Mouse (Mus musculus): ENCODE measurements around the gene Zfp160. TPM values are rescaled to one million over a fixed set of nuclear protein-coding genes. Genes with fewer than 3 reads are reported as not detected.
"Not testable (repeated sequence)": the region's sequence is repeated elsewhere in the genome, so short reads cannot be mapped to it uniquely, and the experiment has no call there.

The Zfp160 gene
- polyA plus RNA-seq, 1 experiment from 2014 or later, result 17.6 TPM

- 75% methylated on average over 2 of the region's 2 CpGs for WGBS
- not testable (repeated sequence) for H3K36me3 ChIP-seq (ENCODE audit: control insufficient read depth, insufficient read depth, low read length)
Measured at GRCm38 (mm10) chr17:21070971-21071370, 62.3 kb downstream of the Zfp160 start.

More at GRCm38 (mm10) chr17:21070971-21071370, 62.3 kb downstream of the Zfp160 start:
- H3K4me2 ChIP-seq (ENCODE audit: low read depth, low read length, severe bottlenecking); DNase-seq (ENCODE audit: low spot score); H3K9ac ChIP-seq (ENCODE audit: low read length); H3K4me3 ChIP-seq (ENCODE audit: low read depth, low read length); ATAC-seq (replicated peaks; ENCODE audit: low FRiP score); H3K27ac ChIP-seq (ENCODE audit: low read depth, low read length); H3K9me3 ChIP-seq (ENCODE audit: control insufficient read depth, low read length); H3K27me3 ChIP-seq (ENCODE audit: control insufficient read depth, insufficient read depth, low read length); H3K4me1 ChIP-seq (replicated peaks; ENCODE audit: control insufficient read depth, insufficient read depth, low read length): not testable (repeated sequence)

Other genes with a start within 250 kb of the Zfp160 start
- not detected in 2 replicates for gene Vmn1r228, start 222.7 kb upstream of the Zfp160 start, polyA plus RNA-seq (2014; fragmentation: Nextera tagmentation; extraction: Ambion mirVana)
- gene Vmn1r229, start 197.3 kb upstream of the Zfp160 start, polyA plus RNA-seq (2014; fragmentation: Nextera tagmentation; extraction: Ambion mirVana), result 0.03 TPM in 1 of 2 replicates, not detected in the other
- gene Vmn1r230, start 168.5 kb upstream of the Zfp160 start, polyA plus RNA-seq (2014; fragmentation: Nextera tagmentation; extraction: Ambion mirVana), result not detected in 2 replicates
- not detected in 2 replicates for gene Vmn1r231, start 103.8 kb upstream of the Zfp160 start, polyA plus RNA-seq (2014; fragmentation: Nextera tagmentation; extraction: Ambion mirVana)
- gene Vmn1r232, start 89.2 kb upstream of the Zfp160 start, polyA plus RNA-seq (2014; fragmentation: Nextera tagmentation; extraction: Ambion mirVana), result not detected in 2 replicates
- gene Ppp2r1a, start 63.6 kb upstream of the Zfp160 start, polyA plus RNA-seq (2014; fragmentation: Nextera tagmentation; extraction: Ambion mirVana), result 523 and 567 TPM in 2 replicates
- not detected in 2 replicates for gene Vmn1r233, start 12.4 kb upstream of the Zfp160 start, polyA plus RNA-seq (2014; fragmentation: Nextera tagmentation; extraction: Ambion mirVana)
- gene Vmn1r234, start 217.2 kb downstream of the Zfp160 start, polyA plus RNA-seq (2014; fragmentation: Nextera tagmentation; extraction: Ambion mirVana), result not detected in 2 replicates
- gene Vmn1r235, start 247.5 kb downstream of the Zfp160 start, polyA plus RNA-seq (2014; fragmentation: Nextera tagmentation; extraction: Ambion mirVana), result not detected in 2 replicates